Mouse (Mus musculus) liver, adult 2 months (tissue): Measurements from ENCODE around the gene Txnip.

ENCODE experiments used
- CTCF ChIP-seq: fragments of 200-500 bp; IDR thresholded peaks from 2 replicates; pipeline ENCODE4 v1.5.1; 2011; ENCODE audit warnings: low read depth, low read length, control low read depth
- POLR2A ChIP-seq: fragments of 200-500 bp; IDR thresholded peaks from 2 replicates; pipeline ENCODE4 v1.6.1; 2011; ENCODE audit warnings: low read length, control low read depth; ENCODE audit not compliant: insufficient read depth; ENCODE audit errors: extremely low read depth

GRCm38 (mm10) chr3:96554251-96554650 is 3.5 kb upstream of the Txnip start:
- TF ChIP-seq POLR2A (no peak), CTCF (no peak)
